Mouse (Mus musculus): ENCODE measurements around the gene Dxo. TPM values are rescaled to one million over a fixed set of nuclear protein-coding genes. Genes with fewer than 3 reads are reported as not detected.

Dxo gene
- polyA plus RNA-seq, 1 experiment, result 30.8 TPM

GRCm38 (mm10) chr17:34881683-34882310 lies 45.0 kb downstream of the Dxo start, which contains the start of gene Gm20547:
Gm20547 (minus strand) TSS chr17:34882042.
- no peak for TF ChIP-seq POLR2A (IDR thresholded peaks at IDR 0.05; ENCODE audit: borderline replicate concordance, low read depth, low read length)
- no peak for TF ChIP-seq CTCF (IDR thresholded peaks at IDR 0.05; ENCODE audit: low read depth, low read length)
- Histone ChIP-seq H3K4me1 (ENCODE audit: control insufficient read depth, insufficient read depth, low read length) (peaks cover 21% of the 10 kb centered on the region), H3K27ac (ENCODE audit: insufficient read depth, low read depth, low read length) (peak within 1 kb of the TSS; percentile 22), H3K4me3 (ENCODE audit: insufficient read depth, low read length) (no peak within 1 kb of the TSS)

- H3K4me1 ChIP-seq (ENCODE audit: control insufficient read depth, insufficient read depth, low read length), result peaks cover 28% of the 10 kb centered on the region
- H3K4me3 ChIP-seq (ENCODE audit: insufficient read depth, low read length), result no peak overlapping the region
- TF ChIP-seq CTCF (IDR thresholded peaks at IDR 0.05; ENCODE audit: low read depth, low read length) (no peak), POLR2A (IDR thresholded peaks at IDR 0.05; ENCODE audit: borderline replicate concordance, low read depth, low read length) (no peak)
- peak overlapping the region; percentile 26; the same call in 1 of the 2 replicates for H3K27ac ChIP-seq (ENCODE audit: insufficient read depth, low read depth, low read length)
These were observed 46.5 kb downstream of the Dxo start for GRCm38 (mm10) chr17:34883332-34883731.

GRCm38 (mm10) chr17:34884704-34885103 lies 47.9 kb downstream of the Dxo start:
- peaks cover 22% of the 10 kb centered on the region for H3K4me1 ChIP-seq (ENCODE audit: control insufficient read depth, insufficient read depth, low read length)
- TF ChIP-seq POLR2A (IDR thresholded peaks at IDR 0.05; ENCODE audit: borderline replicate concordance, low read depth, low read length) (no peak), CTCF (IDR thresholded peaks at IDR 0.05; ENCODE audit: low read depth, low read length) (no peak)
- H3K27ac ChIP-seq (ENCODE audit: insufficient read depth, low read depth, low read length), result no peak overlapping the region
- no peak overlapping the region for H3K4me3 ChIP-seq (ENCODE audit: insufficient read depth, low read length)

GRCm38 (mm10) chr17:34885615-34886014 lies 48.8 kb downstream of the Dxo start:
- TF ChIP-seq CTCF (IDR thresholded peaks at IDR 0.05; ENCODE audit: low read depth, low read length) (no peak), POLR2A (IDR thresholded peaks at IDR 0.05; ENCODE audit: borderline replicate concordance, low read depth, low read length) (no peak)
- Histone ChIP-seq H3K4me3 (ENCODE audit: insufficient read depth, low read length) (no peak overlapping the region), H3K27ac (ENCODE audit: insufficient read depth, low read depth, low read length) (no peak overlapping the region), H3K4me1 (ENCODE audit: control insufficient read depth, insufficient read depth, low read length) (peaks cover 19% of the 10 kb centered on the region)

- H3K4me1 ChIP-seq (ENCODE audit: control insufficient read depth, insufficient read depth, low read length), result peaks cover 16% of the 10 kb centered on the region
- H3K27ac ChIP-seq (ENCODE audit: insufficient read depth, low read depth, low read length), result no peak overlapping the region
- TF ChIP-seq POLR2A (IDR thresholded peaks at IDR 0.05; ENCODE audit: borderline replicate concordance, low read depth, low read length) (no peak), CTCF (IDR thresholded peaks at IDR 0.05; ENCODE audit: low read depth, low read length) (no peak)
- no peak overlapping the region for H3K4me3 ChIP-seq (ENCODE audit: insufficient read depth, low read length)
These were observed 51.1 kb downstream of the Dxo start for GRCm38 (mm10) chr17:34887942-34888341.

Other genes with a start within 250 kb of the Dxo start
- 217 and 244 TPM in 2 replicates for gene Gpsm3, start 247.2 kb upstream of the Dxo start, polyA plus RNA-seq (2012; ENCODE audit: insufficient read depth, insufficient read length, missing spikeins)
- 85.9 and 90.0 TPM in 2 replicates for gene Pbx2, start 245.8 kb upstream of the Dxo start, polyA plus RNA-seq (2012; ENCODE audit: insufficient read depth, insufficient read length, missing spikeins)
- gene Ager, start 239.2 kb upstream of the Dxo start, polyA plus RNA-seq (2012; ENCODE audit: insufficient read depth, insufficient read length, missing spikeins), result 1.3 and 2.2 TPM in 2 replicates
- gene Rnf5, start 233.3 kb upstream of the Dxo start, polyA plus RNA-seq (2012; ENCODE audit: insufficient read depth, insufficient read length, missing spikeins), result 110 and 116 TPM in 2 replicates
- 93.0 and 101 TPM in 2 replicates for gene Agpat1, start 232.8 kb upstream of the Dxo start, polyA plus RNA-seq (2012; ENCODE audit: insufficient read depth, insufficient read length, missing spikeins)
- 4.9 and 9.0 TPM in 2 replicates for gene Egfl8, start 221.0 kb upstream of the Dxo start, polyA plus RNA-seq (2012; ENCODE audit: insufficient read depth, insufficient read length, missing spikeins)
- 101 and 118 TPM in 2 replicates for gene Ppt2, start 208.5 kb upstream of the Dxo start, polyA plus RNA-seq (2012; ENCODE audit: insufficient read depth, insufficient read length, missing spikeins)
- 0.76 and 1.3 TPM in 2 replicates for gene Prrt1, start 207.5 kb upstream of the Dxo start, polyA plus RNA-seq (2012; ENCODE audit: insufficient read depth, insufficient read length, missing spikeins)
- gene Fkbpl, start 192.3 kb upstream of the Dxo start, polyA plus RNA-seq (2012; ENCODE audit: insufficient read depth, insufficient read length, missing spikeins), result 22.4 and 22.9 TPM in 2 replicates
- gene Atf6b, start 189.9 kb upstream of the Dxo start, polyA plus RNA-seq (2012; ENCODE audit: insufficient read depth, insufficient read length, missing spikeins), result 42.6 and 62.7 TPM in 2 replicates
- gene Tnxb, start 166.5 kb upstream of the Dxo start, polyA plus RNA-seq (2012; ENCODE audit: insufficient read depth, insufficient read length, missing spikeins), result not detected in 2 replicates
- gene C4b, start 93.1 kb upstream of the Dxo start, polyA plus RNA-seq (2012; ENCODE audit: insufficient read depth, insufficient read length, missing spikeins), result 0.75 and 2.2 TPM in 2 replicates
- not detected in 2 replicates for gene Cyp21a1, start 32.5 kb upstream of the Dxo start, polyA plus RNA-seq (2012; ENCODE audit: insufficient read depth, insufficient read length, missing spikeins)
- 33.8 and 44.1 TPM in 2 replicates for gene Stk19, start 74 bp upstream of the Dxo start, polyA plus RNA-seq (2012; ENCODE audit: insufficient read depth, insufficient read length, missing spikeins)
- gene Skiv2l, start 13.2 kb downstream of the Dxo start, polyA plus RNA-seq (2012; ENCODE audit: insufficient read depth, insufficient read length, missing spikeins), result 37.8 and 40.2 TPM in 2 replicates
- 48.9 and 56.8 TPM in 2 replicates for gene Nelfe, start 13.4 kb downstream of the Dxo start, polyA plus RNA-seq (2012; ENCODE audit: insufficient read depth, insufficient read length, missing spikeins)
- gene Cfb, start 25.5 kb downstream of the Dxo start, polyA plus RNA-seq (2012; ENCODE audit: insufficient read depth, insufficient read length, missing spikeins), result 12.0 and 13.3 TPM in 2 replicates
- 4.0 and 4.6 TPM in 2 replicates for gene Zbtb12, start 42.5 kb downstream of the Dxo start, polyA plus RNA-seq (2012; ENCODE audit: insufficient read depth, insufficient read length, missing spikeins)
- 0.27 TPM in 1 of 2 replicates, not detected in the other for gene Gm20547, start 45.0 kb downstream of the Dxo start, polyA plus RNA-seq (2012; ENCODE audit: insufficient read depth, insufficient read length, missing spikeins)
- not detected in 2 replicates for gene C2, start 61.2 kb downstream of the Dxo start, polyA plus RNA-seq (2012; ENCODE audit: insufficient read depth, insufficient read length, missing spikeins)
- 145 and 150 TPM in 2 replicates for gene Ehmt2, start 61.5 kb downstream of the Dxo start, polyA plus RNA-seq (2012; ENCODE audit: insufficient read depth, insufficient read length, missing spikeins)
- not detected in 2 replicates for gene Slc44a4, start 77.4 kb downstream of the Dxo start, polyA plus RNA-seq (2012; ENCODE audit: insufficient read depth, insufficient read length, missing spikeins)
- gene Neu1, start 94.2 kb downstream of the Dxo start, polyA plus RNA-seq (2012; ENCODE audit: insufficient read depth, insufficient read length, missing spikeins), result 73.6 and 73.9 TPM in 2 replicates
- gene Hspa1b, start 122.2 kb downstream of the Dxo start, polyA plus RNA-seq (2012; ENCODE audit: insufficient read depth, insufficient read length, missing spikeins), result 1.2 and 1.5 TPM in 2 replicates
- gene Gm20481, start 132.9 kb downstream of the Dxo start, polyA plus RNA-seq (2012; ENCODE audit: insufficient read depth, insufficient read length, missing spikeins), result not detected in 2 replicates
- 1.3 TPM in 2 replicates for gene Hspa1a, start 135.1 kb downstream of the Dxo start, polyA plus RNA-seq (2012; ENCODE audit: insufficient read depth, insufficient read length, missing spikeins)
- gene Hspa1l, start 135.7 kb downstream of the Dxo start, polyA plus RNA-seq (2012; ENCODE audit: insufficient read depth, insufficient read length, missing spikeins), result not detected in 2 replicates
- 37.1 and 44.0 TPM in 2 replicates for gene Lsm2, start 144.8 kb downstream of the Dxo start, polyA plus RNA-seq (2012; ENCODE audit: insufficient read depth, insufficient read length, missing spikeins)
- 28.4 and 35.2 TPM in 2 replicates for gene Vars, start 164.0 kb downstream of the Dxo start, polyA plus RNA-seq (2012; ENCODE audit: insufficient read depth, insufficient read length, missing spikeins)
- 0.31 and 0.34 TPM in 2 replicates for gene Vwa7, start 179.6 kb downstream of the Dxo start, polyA plus RNA-seq (2012; ENCODE audit: insufficient read depth, insufficient read length, missing spikeins)
- gene Sapcd1, start 191.0 kb downstream of the Dxo start, polyA plus RNA-seq (2012; ENCODE audit: insufficient read depth, insufficient read length, missing spikeins), result not detected in 2 replicates
- 2.4 and 3.2 TPM in 2 replicates for gene Msh5, start 209.7 kb downstream of the Dxo start, polyA plus RNA-seq (2012; ENCODE audit: insufficient read depth, insufficient read length, missing spikeins)
- gene Clic1, start 212.9 kb downstream of the Dxo start, polyA plus RNA-seq (2012; ENCODE audit: insufficient read depth, insufficient read length, missing spikeins), result 357 and 381 TPM in 2 replicates
- gene Ddah2, start 222.0 kb downstream of the Dxo start, polyA plus RNA-seq (2012; ENCODE audit: insufficient read depth, insufficient read length, missing spikeins), result 9.0 and 10.9 TPM in 2 replicates
- gene Ly6g6c, start 228.4 kb downstream of the Dxo start, polyA plus RNA-seq (2012; ENCODE audit: insufficient read depth, insufficient read length, missing spikeins), result not detected in 2 replicates
- gene Mpig6b, start 229.2 kb downstream of the Dxo start, polyA plus RNA-seq (2012; ENCODE audit: insufficient read depth, insufficient read length, missing spikeins), result not detected in 2 replicates
- gene Ly6g6e, start 239.9 kb downstream of the Dxo start, polyA plus RNA-seq (2012; ENCODE audit: insufficient read depth, insufficient read length, missing spikeins), result not detected in 2 replicates
- gene Ly6g6d, start 241.0 kb downstream of the Dxo start, polyA plus RNA-seq (2012; ENCODE audit: insufficient read depth, insufficient read length, missing spikeins), result 1.0 TPM in 1 of 2 replicates, not detected in the other
- not detected in 2 replicates for gene Ly6g6f, start 248.6 kb downstream of the Dxo start, polyA plus RNA-seq (2012; ENCODE audit: insufficient read depth, insufficient read length, missing spikeins)